1 mouse cellular context compared by ENCODE assay signal in the genomic region with DNA sequence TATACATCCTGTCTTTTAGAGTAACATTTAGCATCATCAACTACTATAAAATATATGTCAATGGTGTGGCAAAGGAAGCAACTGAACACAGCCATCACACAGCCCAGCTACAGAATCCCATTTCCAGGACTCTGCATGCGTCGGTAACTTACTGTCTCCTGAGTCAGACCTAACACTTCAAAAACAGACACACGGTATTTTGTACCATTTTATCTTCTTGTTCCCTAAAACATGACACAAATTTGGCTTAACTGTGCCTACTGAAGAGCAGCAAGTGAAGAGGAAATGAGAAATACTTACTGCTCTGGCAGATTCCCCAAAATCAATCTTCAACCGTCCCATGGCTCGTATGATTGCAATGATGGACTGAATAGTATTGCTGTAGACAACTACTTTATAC.
TF ChIP-seq lines count a peak whose summit lies in the region.

No protein-coding gene starts in this region.

TF ChIP-seq in MEL, 35 proteins besides CTCF, POLR2A, EP300 and RAD21:
- no peak for TF ChIP-seq ZC3H11A (IDR thresholded peaks at IDR 0.05; ENCODE audit: low read depth, low read length)
- TF ChIP-seq USF2 (IDR thresholded peaks at IDR 0.05; ENCODE audit: borderline replicate concordance in 1 of 2, insufficient read depth in 1 of 2, low read depth in 1 of 2, low read length in 2 of 2), result no peak
- 0 out of 2 replicates have a peak, but pooled peaks have one; percentile 18 for TF ChIP-seq MXI1 (IDR thresholded peaks at IDR 0.05; ENCODE audit: low read depth, low read length)
- no peak for TF ChIP-seq ZNF384 (IDR thresholded peaks at IDR 0.05; ENCODE audit: low read depth, low read length)
- TF ChIP-seq ZMIZ1 (IDR thresholded peaks at IDR 0.05; ENCODE audit: low read depth, low read length), result no peak
- no peak for TF ChIP-seq POLR2AphosphoS5 (IDR thresholded peaks at IDR 0.05; ENCODE audit: borderline replicate concordance, low read depth, low read length)
- no peak for TF ChIP-seq ELF1 (IDR thresholded peaks at IDR 0.05; ENCODE audit: low read depth, low read length)
